Mouse (Mus musculus) E14TG2a.4 (cell line): ENCODE measurements around the gene Gm45808.

Experiments
- CTCF ChIP-seq: conservative IDR thresholded peaks from 2 replicates; pipeline ENCODE4 v1.5.1; 2014; ENCODE audit warnings: low read length
- NANOG ChIP-seq: IDR thresholded peaks from 2 replicates; pipeline ENCODE4 v1.6.1; 2014; ENCODE audit warnings: borderline replicate concordance, low read length, mixed read lengths
- POU5F1 ChIP-seq: IDR thresholded peaks from 2 replicates; pipeline ENCODE4 v1.6.1; 2014; ENCODE audit warnings: low read length, borderline replicate concordance

DNA sequence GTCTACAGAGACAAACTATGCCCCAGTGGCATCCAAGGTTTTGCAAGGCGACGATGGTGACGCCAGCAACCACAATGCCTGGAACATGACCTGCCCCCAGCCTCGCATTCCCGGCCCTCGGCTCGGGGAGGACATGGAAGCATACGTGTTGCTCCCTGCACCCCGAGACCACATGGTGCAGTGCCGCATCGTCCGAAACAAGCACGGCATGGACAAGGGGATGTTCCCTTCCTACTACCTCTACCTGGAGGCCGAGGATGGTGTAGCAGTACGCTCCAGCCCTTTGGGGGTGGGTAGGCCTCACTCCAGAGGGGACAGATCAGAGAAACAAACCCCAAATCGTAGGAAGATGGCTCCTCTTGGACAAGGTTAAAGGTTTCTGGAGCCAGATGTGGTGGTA, 32.0 kb upstream of the Gm45808 start:
- TF ChIP-seq CTCF (no peak), NANOG (no peak), POU5F1 (no peak)
